Mouse (Mus musculus) layer of hippocampus, adult 11-12 months (tissue): ENCODE results near the gene 4930470P17Rik.

ENCODE experiments used
- DNase-seq: peaks from one replicate; pipeline ENCODE4 v3.0.0; 2022; ENCODE audit warnings: low spot score

The 4930470P17Rik gene

DNA sequence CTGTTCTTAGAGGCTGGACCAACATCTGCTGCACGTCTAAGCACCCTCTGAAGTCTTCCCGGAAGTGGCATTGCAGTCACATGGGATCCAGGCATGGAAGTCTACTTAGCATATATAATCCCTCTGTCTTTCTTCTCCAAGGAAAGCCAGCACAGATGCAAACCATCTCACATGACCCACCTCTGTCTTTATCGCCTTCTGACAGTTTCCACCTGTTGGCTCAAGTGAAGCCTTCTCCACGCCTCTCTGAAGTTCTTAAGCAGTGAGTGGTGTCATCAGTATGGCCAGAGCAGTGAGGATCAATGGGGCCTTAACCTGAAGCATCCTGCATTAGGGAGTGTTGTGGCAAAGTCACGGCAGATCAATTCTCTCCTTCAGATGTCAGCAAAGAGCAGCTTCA lies 23.2 kb downstream of the 4930470P17Rik start:
- no peak for DNase-seq

- no peak for DNase-seq
Measured at GRCm38 (mm10) chr2:170577502-170577901, 24.3 kb downstream of the 4930470P17Rik start.

DNA sequence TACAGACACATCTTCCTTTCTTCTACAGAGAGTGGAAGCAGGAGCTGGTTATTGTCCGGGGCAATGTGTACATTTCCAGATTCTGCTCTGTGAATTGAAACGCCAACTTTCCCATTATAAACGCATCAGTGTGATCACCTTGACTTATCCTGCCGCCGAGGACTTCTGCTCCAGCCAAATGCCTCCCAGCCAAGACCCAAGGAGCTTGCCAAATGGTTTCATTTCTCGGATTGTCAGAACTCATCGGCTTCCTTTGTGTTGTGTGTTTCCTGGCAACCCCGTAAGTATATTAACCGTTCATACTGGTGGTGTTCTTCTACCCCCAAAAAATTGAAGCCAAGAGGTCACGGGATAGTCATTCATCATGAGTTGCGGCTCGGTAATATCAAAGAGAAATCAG lies 25.7 kb downstream of the 4930470P17Rik start:
- DNase-seq = no peak

- DNase-seq = no peak
Measured at GRCm38 (mm10) chr2:170564995-170565394, 36.8 kb downstream of the 4930470P17Rik start.

DNA sequence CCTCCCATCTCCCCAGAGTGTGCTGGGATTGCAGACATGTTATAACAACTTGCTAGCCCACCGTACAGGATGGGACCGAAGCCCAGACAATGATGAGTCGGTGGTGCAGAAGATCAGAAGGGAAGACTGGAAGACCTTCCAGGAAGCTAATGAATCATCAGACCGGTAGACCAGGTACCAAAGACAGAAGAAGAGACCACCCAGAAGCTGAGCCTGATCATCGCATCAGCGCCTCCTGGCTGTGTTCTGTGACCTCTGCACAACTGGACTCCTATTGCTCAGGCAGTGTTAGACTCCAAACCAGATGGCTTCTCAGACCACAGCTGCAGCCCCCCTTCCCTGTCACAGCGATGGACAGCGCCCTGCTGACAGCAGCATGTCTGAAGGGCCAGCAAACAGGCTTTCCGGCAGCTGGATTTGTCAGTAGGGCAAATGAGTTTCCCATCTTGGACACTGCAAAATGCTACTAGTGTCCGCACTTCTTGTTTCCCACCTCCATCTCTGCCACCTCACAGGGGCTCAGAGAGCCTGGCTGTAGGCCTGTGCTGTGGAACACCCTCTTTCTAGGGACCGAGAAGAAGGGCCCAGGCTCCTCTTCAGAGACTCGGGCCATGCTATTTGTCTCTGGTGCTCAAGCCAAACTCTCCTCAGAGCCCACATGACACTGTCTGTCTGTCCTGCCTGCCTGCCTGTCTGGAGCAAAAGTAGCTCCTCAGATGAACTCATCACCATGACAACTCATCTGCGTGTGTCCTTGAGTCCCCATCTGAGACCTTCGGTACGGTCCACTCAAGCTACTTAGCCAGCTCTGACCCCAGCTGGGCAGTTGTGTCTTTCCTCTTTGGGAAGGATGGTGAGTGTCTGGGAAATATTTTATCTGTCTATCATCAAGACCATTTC lies 37.6 kb downstream of the 4930470P17Rik start:
- no peak for DNase-seq

DNA sequence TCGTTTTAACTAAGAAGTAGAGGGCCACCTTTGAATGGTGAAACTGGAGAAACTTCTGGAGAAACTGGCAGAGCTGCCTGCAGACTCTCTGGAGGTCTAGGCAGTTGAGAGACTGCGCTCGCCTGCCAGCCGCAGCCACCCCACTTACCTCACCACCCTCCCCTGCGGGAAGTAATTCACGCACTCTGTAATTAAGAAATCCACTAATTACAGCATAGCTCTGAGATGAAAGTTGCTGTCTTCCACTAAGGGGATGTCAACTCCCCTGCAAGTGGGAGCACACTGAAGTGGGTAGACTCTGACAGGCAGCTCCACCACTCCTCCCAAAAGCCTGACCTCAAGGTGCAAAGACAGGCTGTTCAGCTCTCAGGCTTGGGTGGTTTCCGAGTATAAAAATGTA lies 49.7 kb downstream of the 4930470P17Rik start:
- DNase-seq = no peak

DNA sequence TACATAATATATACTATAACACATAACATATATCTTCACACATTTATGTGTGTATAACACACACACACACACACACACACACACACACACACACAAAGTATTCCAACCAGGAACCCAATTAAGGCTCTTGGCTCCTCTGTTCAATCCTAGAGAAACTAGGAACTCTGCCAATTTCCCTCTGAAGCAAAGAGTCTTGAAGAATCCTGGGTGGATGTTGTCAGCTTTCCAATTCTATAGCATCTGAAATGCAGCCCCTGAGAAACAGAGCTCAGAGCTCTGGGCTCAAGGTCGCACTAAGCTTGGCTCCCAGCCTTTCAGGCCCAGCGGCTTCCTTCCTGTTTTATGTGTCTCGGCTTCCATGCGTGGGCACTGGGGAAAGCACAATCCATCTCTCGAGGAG lies 51.6 kb downstream of the 4930470P17Rik start:
- peak; percentile 8 for DNase-seq

DNA sequence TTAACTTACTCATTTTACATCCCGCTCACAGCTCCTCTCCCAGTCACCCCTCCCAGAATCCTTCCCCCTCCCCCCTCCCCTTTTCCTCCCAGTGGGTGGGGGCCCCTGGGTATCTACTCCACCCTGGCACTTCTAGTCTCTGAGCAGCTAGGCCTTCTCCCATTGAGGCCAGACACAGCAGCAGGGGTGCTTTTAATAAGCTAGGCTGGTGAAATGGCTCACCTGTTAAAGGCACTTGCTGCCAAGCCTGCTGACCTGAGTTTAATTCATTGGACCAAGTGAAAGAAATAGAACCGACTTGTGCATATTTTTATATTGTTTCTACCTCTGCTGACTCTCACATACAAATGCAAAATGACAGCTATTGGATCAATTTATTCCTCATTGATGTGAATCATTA lies 52.7 kb downstream of the 4930470P17Rik start:
- no peak for DNase-seq

GRCm38 (mm10) chr2:170548046-170548445 lies 53.8 kb downstream of the 4930470P17Rik start:
- DNase-seq = no peak

DNA sequence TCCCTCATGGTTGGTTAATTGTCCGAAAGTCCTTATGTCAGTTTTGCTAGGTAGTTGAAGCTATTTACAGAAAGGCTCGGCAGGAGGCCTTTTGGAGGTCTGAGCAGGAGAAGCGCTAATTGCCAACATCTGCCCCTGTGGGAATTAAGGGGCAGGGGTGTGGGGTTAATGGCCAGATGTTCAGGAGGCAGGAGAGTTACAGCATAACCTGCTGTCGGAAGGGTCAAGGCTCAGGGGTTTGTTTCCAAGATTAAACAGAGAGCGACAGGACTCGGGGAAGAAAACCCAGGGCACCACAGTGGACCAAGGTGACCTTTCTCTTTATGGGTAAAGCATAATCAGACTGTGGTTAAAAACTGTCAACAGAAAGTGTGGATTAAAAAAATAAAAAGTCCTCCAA lies 54.3 kb downstream of the 4930470P17Rik start:
- DNase-seq = no peak

GRCm38 (mm10) chr2:170545745-170546144 lies 56.1 kb downstream of the 4930470P17Rik start:
- no peak for DNase-seq

GRCm38 (mm10) chr2:170544950-170545349 lies 56.9 kb downstream of the 4930470P17Rik start:
- no peak for DNase-seq

- DNase-seq = no peak
Measured at GRCm38 (mm10) chr2:170544159-170544558, 57.7 kb downstream of the 4930470P17Rik start.

- DNase-seq = no peak
Measured at GRCm38 (mm10) chr2:170543625-170544024, 58.2 kb downstream of the 4930470P17Rik start.

GRCm38 (mm10) chr2:170539211-170539610 lies 62.6 kb downstream of the 4930470P17Rik start:
- peak; percentile 55 for DNase-seq

DNA sequence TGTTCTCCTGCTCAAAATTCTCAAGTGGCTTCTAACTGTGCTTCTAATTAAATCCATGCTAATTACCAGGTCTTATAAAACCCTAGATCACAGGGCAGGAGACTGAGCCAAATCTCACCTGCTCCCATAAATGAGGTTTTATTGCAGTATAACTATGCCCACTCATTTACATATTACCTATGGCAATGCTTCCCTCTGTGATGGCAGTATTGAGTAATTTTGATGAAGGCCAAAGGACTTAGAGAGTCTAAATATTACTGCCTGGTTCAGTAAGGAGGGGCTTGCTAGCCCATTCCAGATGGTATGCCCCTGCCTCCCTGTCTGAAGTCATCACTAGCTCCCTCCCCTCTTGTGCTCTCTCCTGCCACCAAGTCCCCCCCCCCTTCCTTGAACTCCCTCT lies 66.0 kb downstream of the 4930470P17Rik start:
- no peak for DNase-seq

DNA sequence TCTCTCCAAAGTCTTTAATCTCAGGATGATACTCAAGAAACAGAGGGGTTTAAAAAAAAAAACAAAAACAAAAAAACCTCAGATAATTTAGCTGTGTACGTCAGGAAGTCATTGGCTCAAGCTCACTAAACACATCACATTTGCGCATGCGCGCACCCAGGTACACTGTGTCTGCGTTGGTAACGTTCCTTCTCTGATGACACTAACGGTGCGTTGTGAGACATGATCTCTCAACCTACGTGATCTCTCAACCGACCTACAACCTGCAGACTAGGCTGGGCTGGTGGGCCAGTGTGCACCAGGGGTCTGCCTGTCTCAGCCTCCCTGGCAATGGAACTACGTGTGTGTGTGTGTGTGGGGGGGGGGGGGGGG lies 67.0 kb downstream of the 4930470P17Rik start:
- no peak for DNase-seq

- DNase-seq = no peak
Measured at GRCm38 (mm10) chr2:170534116-170534802, 67.6 kb downstream of the 4930470P17Rik start.

DNA sequence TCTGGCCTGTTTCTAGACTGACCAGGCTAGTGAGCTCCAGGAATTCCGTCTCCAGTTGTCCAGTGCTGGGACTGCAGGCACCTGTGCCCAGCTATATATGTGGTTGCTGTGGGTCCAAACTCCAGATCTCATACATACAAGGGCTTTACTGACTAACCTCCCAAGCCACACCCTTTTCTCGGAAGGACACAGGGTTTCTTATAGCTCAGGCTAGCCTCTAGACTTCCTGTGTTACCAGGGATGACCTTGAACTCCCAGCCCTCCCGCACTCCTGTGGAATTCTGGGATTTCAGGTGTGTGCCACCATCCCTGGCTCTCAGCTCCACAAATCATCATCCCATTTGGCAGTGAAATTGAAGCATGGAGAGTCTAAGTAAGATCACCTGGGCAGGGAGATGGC lies 71.6 kb downstream of the 4930470P17Rik start:
- DNase-seq = no peak

DNA sequence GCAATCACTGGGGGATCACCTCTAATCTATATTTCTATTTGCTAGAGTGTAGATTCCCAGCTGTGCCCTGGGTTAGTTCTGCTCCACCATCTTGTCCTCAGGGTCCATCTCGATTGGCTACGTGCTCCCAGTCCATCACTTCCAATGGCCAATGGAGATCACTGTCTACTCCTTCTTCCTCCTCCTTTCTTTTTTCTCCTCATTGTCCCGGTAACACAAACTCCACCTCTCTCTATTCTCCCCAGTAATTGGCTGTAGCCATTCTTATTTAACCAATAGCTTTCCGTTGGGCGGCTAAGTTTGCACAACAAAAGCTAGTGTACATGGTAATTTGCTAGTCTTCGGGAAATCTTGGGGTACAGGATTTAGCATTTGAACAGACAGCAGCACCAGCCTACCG lies 72.1 kb downstream of the 4930470P17Rik start:
- no peak for DNase-seq
